Mouse (Mus musculus): ENCODE measurements around the gene Mpzl1.

GRCm38 (mm10) chr1:165670056-165670455 is 35.7 kb upstream of the Mpzl1 start:
- no peak for TF ChIP-seq GATA1 (IDR thresholded peaks at IDR 0.05; ENCODE audit: borderline replicate concordance, low read length)
- TF ChIP-seq FLI1 (IDR thresholded peaks at IDR 0.05; ENCODE audit: low read length), result no peak

All from megakaryocyte, embryonic 14.5 days (primary cell).